Mouse (Mus musculus): Measurements from ENCODE around the gene Atxn1.

DNA sequence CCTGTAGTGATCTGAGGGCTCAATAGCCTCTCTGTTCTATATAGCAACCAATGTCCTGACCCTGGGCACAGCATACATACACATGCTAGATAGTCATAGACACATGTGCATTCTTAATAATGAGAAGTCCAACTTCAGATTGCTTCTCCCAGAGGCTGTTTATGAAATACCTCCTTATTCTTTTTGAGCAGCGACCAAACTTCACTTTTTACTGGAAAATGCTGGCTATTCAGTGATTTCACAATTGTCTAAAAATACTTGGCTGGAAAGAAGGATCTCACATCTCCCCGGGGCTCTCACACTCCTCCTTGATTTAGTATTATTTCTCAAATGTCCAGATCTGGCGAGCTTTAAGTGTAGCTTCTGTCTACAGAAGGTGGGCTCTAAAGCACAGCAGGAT lies 171.0 kb downstream of the Atxn1 start:
- TF ChIP-seq POLR2A (IDR thresholded peaks at IDR 0.05; ENCODE audit: borderline replicate concordance, low read depth, low read length): no peak
- TF ChIP-seq CTCF (IDR thresholded peaks at IDR 0.05; ENCODE audit: low read depth, low read length): no peak
